Comparison of ENCODE assay signal across 9 mouse cellular contexts in genomic region chr11:32587191-32588089, GRCm38 (mm10). TPM values are rescaled to one million over a fixed set of nuclear protein-coding genes. Genes with fewer than 3 reads are reported as not detected.
DNase-seq lines count a peak whose midpoint lies in the region; ATAC-seq and TF ChIP-seq lines count a peak whose summit lies in the region.
"Had no signal": no experiment of that assay in that cellular context is flagged by ENCODE, and none has a peak within 500 bp of the region (broad histone marks: within the 10 kb centered on the region; RNA-seq: fewer than 3 reads in every experiment).

No protein-coding gene starts in this region.

- H3K4me1 ChIP-seq in thymus, adult 2 months (replicated peaks; ENCODE audit: control insufficient read depth, insufficient read depth, low read length) = peaks cover 25% of the 10 kb centered on the region
- no peaks in the 10 kb centered on the region for H3K4me1 ChIP-seq in forebrain, embryonic 11.5 days (replicated peaks; ENCODE audit: control insufficient read depth, insufficient read depth, low read length)
- peaks cover 12% of the 10 kb centered on the region for H3K4me1 ChIP-seq in midbrain, embryonic 10.5 days

- ATAC-seq in forebrain, embryonic 11.5 days (replicated peaks; ENCODE audit: low FRiP score) = no peak
- no peak for ATAC-seq in megakaryocyte progenitor cell, adult 5-6 weeks (replicated peaks; ENCODE audit: poor library complexity)

- H3K27ac ChIP-seq in thymus, adult 2 months (ENCODE audit: control insufficient read depth, insufficient read depth, low read length) = peak overlapping the region; percentile 48
- no peak overlapping the region for H3K27ac ChIP-seq in forebrain, embryonic 11.5 days (ENCODE audit: low read depth, low read length)
- peak overlapping the region; percentile 50; the same call in 1 of the 2 replicates for H3K27ac ChIP-seq in midbrain, embryonic 10.5 days (replicated peaks)

- no peak for DNase-seq in thymus, adult 2 months
- DNase-seq in thymus, adult 18-20 months = no peak
- no peak for DNase-seq in forebrain, embryonic 11.5 days (ENCODE audit: low spot score)
- DNase-seq in midbrain, embryonic 10.5 days (ENCODE audit: low spot score) = no peak
- DNase-seq in right cerebral cortex, adult 2 months (ENCODE audit: low spot score in 2 of 2) = no peak
- no peak for DNase-seq in retina, embryonic 14.5 days (ENCODE audit: low spot score)

- no peak overlapping the region for H3K4me2 ChIP-seq in forebrain, embryonic 11.5 days (ENCODE audit: low read depth, low read length, severe bottlenecking)

- 71% methylated on average over 17 of the region's 17 CpGs for WGBS in thymus, adult 2 months
- 68% methylated on average over 17 of the region's 17 CpGs for WGBS in forebrain, embryonic 11.5 days
- 72% methylated on average over 17 of the region's 17 CpGs for WGBS in midbrain, embryonic 10.5 days

- no peaks in the 10 kb centered on the region for H3K27me3 ChIP-seq in thymus, adult 2 months (ENCODE audit: control insufficient read depth, insufficient read depth, low read length)
- no peaks in the 10 kb centered on the region for H3K27me3 ChIP-seq in forebrain, embryonic 11.5 days (ENCODE audit: control insufficient read depth, insufficient read depth, low read length)
- no peaks in the 10 kb centered on the region for H3K27me3 ChIP-seq in midbrain, embryonic 10.5 days (ENCODE audit: low read depth, poor library complexity, severe bottlenecking)

- TF ChIP-seq POLR2A in thymus, adult 2 months (IDR thresholded peaks at IDR 0.05; ENCODE audit: control insufficient read depth, extremely low read depth, insufficient read depth, low read length, poor library complexity) = no peak

- no peaks in the 10 kb centered on the region; the same call in 1 of the 2 replicates for H3K36me3 ChIP-seq in thymus, adult 2 months (ENCODE audit: control insufficient read depth, insufficient read depth, low read length)
- H3K36me3 ChIP-seq in forebrain, embryonic 11.5 days (ENCODE audit: control insufficient read depth, insufficient read depth, low read length) = no peaks in the 10 kb centered on the region
- H3K36me3 ChIP-seq in midbrain, embryonic 10.5 days = no peaks in the 10 kb centered on the region

- TF ChIP-seq CTCF in thymus, adult 2 months (IDR thresholded peaks at IDR 0.05; ENCODE audit: borderline replicate concordance, control insufficient read depth, extremely low read depth, insufficient read depth, low read length, poor library complexity) = 0 out of 2 replicates have a peak, but pooled peaks have one; percentile 18

- peak overlapping the region; percentile 45 for H3K9ac ChIP-seq in forebrain, embryonic 11.5 days (ENCODE audit: low read length)

- no peaks in the 10 kb centered on the region for H3K9me3 ChIP-seq in forebrain, embryonic 11.5 days (ENCODE audit: control insufficient read depth, low read length)
- no peaks in the 10 kb centered on the region for H3K9me3 ChIP-seq in midbrain, embryonic 10.5 days (replicated peaks)

- H3K4me3 ChIP-seq in thymus, adult 2 months (ENCODE audit: control insufficient read depth, insufficient read depth, low read length) = no peak overlapping the region
- no peak overlapping the region for H3K4me3 ChIP-seq in forebrain, embryonic 11.5 days (ENCODE audit: low read depth, low read length)
- no peak overlapping the region for H3K4me3 ChIP-seq in midbrain, embryonic 10.5 days

RNA-seq across cellular contexts. Expression of gene Stk10, which starts 54.3 kb away (rescaled TPM):
- 50.3 and 55.4 TPM in 2 replicates for polyA plus RNA-seq in thymus, adult 2 months (2012; rRNA removed)
- polyA plus RNA-seq in forebrain, embryonic 11.5 days (2014; fragmentation: Nextera tagmentation; extraction: Ambion mirVana) = 1.4 and 1.8 TPM in 2 replicates
- polyA plus RNA-seq in midbrain, embryonic 10.5 days (2016; fragmentation: Nextera tagmentation; extraction: Ambion mirVana) = 1.5 and 2.1 TPM in 2 replicates
- total RNA-seq in megakaryocyte progenitor cell, adult 5-6 weeks (2015) = 12.8 and 15.8 TPM in 2 replicates
- 15.7 and 16.8 TPM in 2 replicates for total RNA-seq in megakaryocyte progenitor cell, adult 5-6 weeks (2017)

RNA-seq across cellular contexts. Expression of gene Fbxw11, which starts 55.1 kb away (rescaled TPM):
- 55.6 and 61.7 TPM in 2 replicates for polyA plus RNA-seq in thymus, adult 2 months (2012; rRNA removed)
- 95.8 and 104 TPM in 2 replicates for polyA plus RNA-seq in forebrain, embryonic 11.5 days (2014; fragmentation: Nextera tagmentation; extraction: Ambion mirVana)
- 93.9 and 102 TPM in 2 replicates for polyA plus RNA-seq in midbrain, embryonic 10.5 days (2016; fragmentation: Nextera tagmentation; extraction: Ambion mirVana)
- total RNA-seq in megakaryocyte progenitor cell, adult 5-6 weeks (2015) = 35.5 and 44.0 TPM in 2 replicates
- total RNA-seq in megakaryocyte progenitor cell, adult 5-6 weeks (2017) = 62.3 and 72.8 TPM in 2 replicates

RNA-seq across cellular contexts. Expression of gene Efcab9, which starts 55.6 kb away (rescaled TPM):
- polyA plus RNA-seq in thymus, adult 2 months (2012; rRNA removed) = 0.71 and 0.85 TPM in 2 replicates
- polyA plus RNA-seq in forebrain, embryonic 11.5 days (2014; fragmentation: Nextera tagmentation; extraction: Ambion mirVana) = 0.29 TPM in 1 of 2 replicates, not detected in the other
- polyA plus RNA-seq in midbrain, embryonic 10.5 days (2016; fragmentation: Nextera tagmentation; extraction: Ambion mirVana) = 0.32 TPM in 1 of 2 replicates, not detected in the other
- 1.7 TPM in 1 of 2 replicates, not detected in the other for total RNA-seq in megakaryocyte progenitor cell, adult 5-6 weeks (2015)
- total RNA-seq in megakaryocyte progenitor cell, adult 5-6 weeks (2017) = 0.50 and 1.2 TPM in 2 replicates
- total RNA-seq: left cerebral cortex, postnatal 10 days had no signal
- polyA plus RNA-seq: brain, embryonic 14.5 days had no signal

Comparison
In these comparisons a context has a peak if more than half of its experiments do, and no peak if none do; other contexts are left out.
1. RNA of gene Stk10, which starts 54.3 kb away (polyA plus RNA-seq): 50.3 to 55.4 TPM in thymus, adult 2 months; 1.5 to 2.1 TPM in midbrain, embryonic 10.5 days and 1.4 to 1.8 TPM in forebrain, embryonic 11.5 days; every median in the first group is over 10 times any median in the second.